Mouse (Mus musculus) cerebellum, adult 2 months (tissue): Measurements from ENCODE around the gene Rnf43.

Experiments used
- CTCF ChIP-seq: fragments of 200-500 bp; IDR thresholded peaks from 2 replicates; pipeline ENCODE4 v1.5.1; 2011; ENCODE audit warnings: low read depth, mild to moderate bottlenecking, control low read depth, low read length, moderate library complexity, borderline replicate concordance; ENCODE audit not compliant: insufficient read depth
- POLR2A ChIP-seq: fragments of 200-500 bp; IDR thresholded peaks from 2 replicates; pipeline ENCODE4 v1.6.1; 2011; ENCODE audit warnings: low read length, control low read depth, borderline replicate concordance; ENCODE audit not compliant: insufficient read depth

DNA sequence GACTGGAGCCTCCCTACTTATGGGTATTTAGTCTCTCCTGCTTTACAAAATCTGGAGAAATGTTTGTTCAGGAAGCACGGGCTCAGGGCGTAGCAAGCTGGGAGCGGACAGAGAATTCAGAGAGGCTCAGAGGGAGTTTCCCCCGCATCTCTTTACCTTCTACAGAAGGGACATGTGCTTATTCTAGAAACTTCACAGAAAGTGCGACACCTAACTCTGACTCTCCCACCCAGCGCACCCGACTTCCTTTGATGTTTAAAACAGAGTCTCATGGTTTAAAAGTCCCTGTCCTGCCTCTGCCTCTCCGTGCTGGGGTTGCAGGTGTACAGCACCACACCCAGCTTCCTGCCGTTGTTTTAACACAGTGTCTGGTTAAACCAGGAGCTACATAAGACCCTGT, 58.3 kb downstream of the Rnf43 start:
- TF ChIP-seq CTCF (no peak), POLR2A (no peak)
